Mouse (Mus musculus) erythroblast, embryonic 14.5 days (primary cell): Measurements from ENCODE around the gene Klk10.

Experiments used
- GATA1 ChIP-seq: IDR thresholded peaks from 2 replicates; pipeline ENCODE4 v1.6.1; 2012; ENCODE audit warnings: low read length, inconsistent platforms, mixed read lengths
- TAL1 ChIP-seq: IDR thresholded peaks from 3 replicates; pipeline ENCODE4 v1.6.1; 2012; ENCODE audit warnings: low read length, inconsistent platforms, mixed read lengths

- TF ChIP-seq GATA1 (no peak), TAL1 (no peak)
These were observed 16.5 kb downstream of the Klk10 start, which contains the start of gene Klk8 for GRCm38 (mm10) chr7:43797333-43797769.
